Mouse (Mus musculus) liver, embryonic 12.5 days (tissue): Measurements from ENCODE around the gene Hbq1a. TPM values are rescaled to one million over a fixed set of nuclear protein-coding genes. Genes with fewer than 3 reads are reported as not detected.
A peak's percentile ranks its signal among the peaks of the same experiment; 100 is the strongest.

Source experiments
- ATAC-seq: fragments of 200-750 bp; cut with Nextera tagmentation; 2 replicates; pipeline ENCODE4 v1.8.0; 2017; ENCODE audit warnings: moderate number of reproducible peaks, mild to moderate bottlenecking, moderate library complexity
- H3K27ac ChIP-seq: fragments of 300-500 bp; sonication (generic); 2 replicates; pipeline ENCODE4 v1.5.1; 2016; ENCODE audit warnings: mild to moderate bottlenecking
- H3K27me3 ChIP-seq: fragments of 300-500 bp; sonication (generic); replicated peaks from 2 replicates; pipeline ENCODE4 v1.6.1; 2016; ENCODE audit warnings: mild to moderate bottlenecking, moderate library complexity
- H3K36me3 ChIP-seq: fragments of 300-500 bp; sonication (generic); 2 replicates; pipeline ENCODE4 v1.6.1; 2016; ENCODE audit warnings: mild to moderate bottlenecking, moderate library complexity
- H3K4me1 ChIP-seq: fragments of 300-500 bp; sonication (generic); 2 replicates; pipeline ENCODE4 v1.6.1; 2016
- H3K4me2 ChIP-seq: fragments of 300-500 bp; sonication (generic); 2 replicates; pipeline ENCODE4 v1.6.1; 2016; ENCODE audit warnings: mild to moderate bottlenecking, moderate library complexity
- H3K4me3 ChIP-seq: fragments of 300-500 bp; sonication (generic); 2 replicates; pipeline ENCODE4 v1.5.1; 2016; ENCODE audit warnings: mild to moderate bottlenecking, moderate library complexity
- H3K9ac ChIP-seq: fragments of 300-500 bp; sonication (generic); 2 replicates; pipeline ENCODE4 v1.6.1; 2016; ENCODE audit warnings: mild to moderate bottlenecking, moderate library complexity
- H3K9me3 ChIP-seq: fragments of 300-500 bp; sonication (generic); replicated peaks from 2 replicates; pipeline ENCODE4 v1.6.1; 2016; ENCODE audit warnings: mild to moderate bottlenecking, moderate library complexity
- WGBS: fragments of 180-500 bp; shearing (Covaris S2); methylation state at CpG from one replicate; pipeline ENCODE4 v1.1.7; 2016; ENCODE audit not compliant: insufficient replicate concordance; 5-methylcytosine and 5-hydroxymethylcytosine counted together
- polyA plus RNA-seq: library from polyadenylated mRNA; unstranded; fragments of >200 nt; fragmentation: Nextera tagmentation; extraction: Ambion mirVana; gene quantifications from 2 replicates; pipeline ENCODE4 v1.2.1, GENCODE M21; 2016

Hbq1a gene
- polyA plus RNA-seq, 1 experiment from 2014 or later = 4.2 TPM

DNA sequence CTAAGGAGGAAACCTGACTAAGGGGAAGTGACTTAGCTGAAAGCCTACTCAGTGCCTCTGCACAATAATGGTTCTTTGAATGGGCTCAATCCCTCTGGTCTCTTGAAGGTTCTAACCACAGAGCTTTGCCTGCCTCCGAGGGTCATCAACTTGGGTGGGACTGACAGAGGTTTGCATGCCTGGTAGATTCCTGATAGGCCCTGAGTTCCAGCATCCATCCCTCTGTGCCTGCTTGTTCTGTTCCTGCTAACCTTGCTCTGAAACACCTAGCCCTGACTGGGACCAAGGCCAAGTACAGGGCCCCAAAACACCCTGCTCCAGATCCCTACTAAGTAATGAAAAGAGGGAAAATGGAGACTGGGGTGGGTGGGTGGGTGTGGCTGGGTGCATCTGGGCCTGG, 3.6 kb downstream of the Hbq1a start:
- peaks cover 48% of the 10 kb centered on the region for H3K4me1 ChIP-seq
- H3K4me2 ChIP-seq = no peak overlapping the region
- 56% methylated on average over 1 of the region's 1 CpGs for WGBS
- no peak overlapping the region for H3K9ac ChIP-seq
- H3K4me3 ChIP-seq = no peak overlapping the region
- no peak overlapping the region for H3K27ac ChIP-seq
- H3K36me3 ChIP-seq = peaks cover 41% of the 10 kb centered on the region
- ATAC-seq = no peak
- peaks cover 57% of the 10 kb centered on the region for H3K27me3 ChIP-seq
- no peaks in the 10 kb centered on the region for H3K9me3 ChIP-seq

DNA sequence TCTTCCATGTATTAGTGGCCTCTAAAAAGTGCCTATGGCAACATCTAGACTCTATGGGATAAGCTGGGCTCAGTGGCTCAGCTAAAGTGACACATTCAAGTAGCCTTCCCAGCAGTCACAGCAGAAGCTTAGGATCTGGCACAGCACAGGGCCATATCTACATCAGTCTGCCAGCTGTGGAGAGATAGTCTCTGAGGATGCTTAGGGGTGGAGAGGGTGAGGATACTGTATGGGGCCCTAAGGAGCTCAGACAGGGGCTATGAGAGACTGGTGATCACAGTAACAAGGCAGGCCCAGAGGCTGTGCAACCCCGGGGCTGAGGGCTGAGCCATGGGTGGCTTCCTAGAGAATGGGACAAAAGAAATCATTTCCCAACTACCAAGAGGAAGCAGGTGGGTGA, 7.1 kb downstream of the Hbq1a start:
- Histone ChIP-seq H3K4me3 (no peak overlapping the region), H3K9me3 (no peaks in the 10 kb centered on the region), H3K9ac (peak overlapping the region; percentile 39), H3K36me3 (peaks cover 24% of the 10 kb centered on the region), H3K27ac (peak overlapping the region; percentile 46), H3K4me1 (peaks cover 29% of the 10 kb centered on the region), H3K27me3 (peaks cover 54% of the 10 kb centered on the region), H3K4me2 (peak overlapping the region; percentile 21)
- 64% methylated on average over 1 of the region's 1 CpGs for WGBS
- peak; percentile 82 for ATAC-seq

DNA sequence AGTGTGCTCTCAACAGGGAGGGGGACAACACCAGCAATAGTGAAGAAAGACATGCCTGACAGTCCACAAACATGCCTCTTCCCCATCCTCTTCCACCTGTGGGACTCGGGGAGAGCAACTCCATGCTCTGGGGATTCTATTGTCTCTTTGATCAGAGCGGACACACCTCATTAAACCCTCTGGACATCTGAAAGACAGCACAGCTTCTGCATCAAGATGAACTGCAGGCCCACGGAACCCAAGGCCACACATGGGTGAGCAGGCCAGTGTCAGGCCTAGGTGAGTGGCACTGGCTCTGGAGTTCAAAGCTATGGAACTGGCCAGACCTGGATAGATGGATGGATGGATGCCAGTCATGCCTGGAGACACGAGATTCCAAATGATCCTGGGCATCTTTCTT, 9.6 kb downstream of the Hbq1a start:
- WGBS = 50% methylated on average over 4 of the region's 4 CpGs
- Histone ChIP-seq H3K4me2 (no peak overlapping the region), H3K4me1 (peaks cover 18% of the 10 kb centered on the region), H3K27ac (no peak overlapping the region), H3K27me3 (peaks cover 43% of the 10 kb centered on the region), H3K36me3 (no peaks in the 10 kb centered on the region), H3K4me3 (no peak overlapping the region), H3K9ac (no peak overlapping the region), H3K9me3 (no peaks in the 10 kb centered on the region)
- ATAC-seq = no peak

DNA sequence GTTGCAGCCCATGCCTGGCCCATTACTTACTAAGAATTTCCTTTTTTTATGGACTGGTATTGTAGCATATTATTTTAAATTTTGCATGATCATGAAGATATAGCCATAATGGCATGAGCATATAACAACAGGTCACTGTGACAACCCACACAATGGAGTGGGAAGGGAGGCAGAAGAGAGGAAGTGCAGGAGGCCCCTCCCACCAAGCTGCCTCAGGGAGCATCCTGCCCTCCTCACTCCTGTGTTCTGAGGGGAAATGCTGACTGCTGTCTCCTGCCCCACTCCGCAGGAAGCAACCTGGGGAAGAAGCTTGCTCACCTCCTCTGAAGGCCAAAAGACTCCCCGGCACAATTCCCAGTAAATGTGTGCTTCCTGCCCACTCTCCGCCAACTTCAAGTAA, 10.1 kb downstream of the Hbq1a start:
- H3K4me2 ChIP-seq = no peak overlapping the region
- no peak for ATAC-seq

DNA sequence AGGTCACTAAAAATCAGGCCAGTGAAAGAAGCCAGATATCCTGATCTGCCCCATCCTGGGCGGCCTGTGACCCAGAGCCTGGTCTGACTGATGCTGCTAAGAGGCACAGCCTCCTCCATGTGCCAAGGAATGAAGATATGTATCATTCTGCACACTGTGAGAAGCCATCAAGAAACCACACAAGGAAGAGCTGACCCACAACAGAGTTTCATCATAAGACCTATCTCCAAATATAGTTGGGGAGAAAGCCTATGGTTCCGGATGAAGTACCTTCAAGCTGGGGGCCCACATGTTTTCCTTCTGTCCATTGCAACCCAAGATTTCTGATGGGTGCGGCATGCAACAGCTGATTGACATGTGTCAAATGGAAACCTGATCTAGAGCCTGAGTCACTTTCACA, 16.1 kb downstream of the Hbq1a start:
- 62% methylated on average over 3 of the region's 3 CpGs for WGBS
- no peak for ATAC-seq
- H3K27me3 ChIP-seq = peaks cover 54% of the 10 kb centered on the region
- H3K4me1 ChIP-seq = peaks cover 5% of the 10 kb centered on the region
- H3K4me3 ChIP-seq = no peak overlapping the region
- H3K27ac ChIP-seq = no peak overlapping the region
- H3K36me3 ChIP-seq = no peaks in the 10 kb centered on the region
- no peaks in the 10 kb centered on the region for H3K9me3 ChIP-seq
- no peak overlapping the region for H3K4me2 ChIP-seq
- H3K9ac ChIP-seq = no peak overlapping the region

More for the DNA sequence above, 10.1 kb downstream of the Hbq1a start:
- no peaks in the 10 kb centered on the region for H3K9me3 ChIP-seq
- H3K27me3 ChIP-seq = peaks cover 45% of the 10 kb centered on the region
- H3K9ac ChIP-seq = no peak overlapping the region
- H3K36me3 ChIP-seq = no peaks in the 10 kb centered on the region
- WGBS = 43% methylated on average over 3 of the region's 3 CpGs
- H3K4me3 ChIP-seq = no peak overlapping the region
- H3K27ac ChIP-seq = no peak overlapping the region
- H3K4me1 ChIP-seq = peaks cover 18% of the 10 kb centered on the region

DNA sequence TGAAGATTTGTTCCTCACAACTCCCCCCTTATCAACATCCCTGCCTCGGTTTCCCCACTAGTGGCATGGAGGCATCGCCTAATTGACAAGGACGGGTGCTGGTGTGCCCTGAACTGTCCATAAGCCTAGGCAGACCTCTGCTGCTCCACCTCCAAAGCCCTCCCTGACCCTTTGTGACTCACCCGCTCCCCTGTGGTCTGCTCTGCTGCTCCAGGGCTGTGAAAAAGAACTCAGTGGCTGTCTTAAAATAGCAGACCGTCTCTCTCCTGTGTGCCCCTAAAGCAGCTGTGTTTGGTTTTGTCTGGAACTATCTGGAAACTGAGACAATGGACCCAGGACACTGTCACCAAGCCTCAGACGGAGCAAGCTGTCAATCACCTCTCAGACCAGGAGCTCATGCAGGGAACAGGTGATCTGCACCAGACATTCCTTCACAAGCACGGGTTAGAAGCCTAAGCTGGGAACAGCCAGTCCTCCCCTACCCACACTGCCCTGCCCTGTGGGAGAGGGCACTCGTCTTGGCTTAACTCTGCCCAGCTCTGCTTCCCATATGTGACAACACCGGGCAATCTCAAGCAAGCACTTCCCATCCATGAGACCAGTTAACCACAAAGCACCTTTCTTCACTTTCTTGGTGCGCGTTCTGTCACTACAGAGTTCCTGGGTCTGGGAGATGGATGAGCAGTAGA, 20.8 kb downstream of the Hbq1a start:
- ATAC-seq = peak; percentile 30; the same call in 1 of the 2 replicates
- H3K36me3 ChIP-seq = no peaks in the 10 kb centered on the region
- H3K9ac ChIP-seq = 0 out of 2 replicates have a peak overlapping the region, but pooled peaks have one; percentile 40
- H3K27ac ChIP-seq = peak overlapping the region; percentile 33; the same call in 1 of the 2 replicates
- no peak overlapping the region for H3K4me3 ChIP-seq
- peaks cover 10% of the 10 kb centered on the region for H3K4me1 ChIP-seq
- 61% methylated on average over 11 of the region's 11 CpGs for WGBS
- H3K4me2 ChIP-seq = peak overlapping the region; percentile 8; the same call in 1 of the 2 replicates
- H3K27me3 ChIP-seq = peaks cover 42% of the 10 kb centered on the region
- H3K9me3 ChIP-seq = no peaks in the 10 kb centered on the region

DNA sequence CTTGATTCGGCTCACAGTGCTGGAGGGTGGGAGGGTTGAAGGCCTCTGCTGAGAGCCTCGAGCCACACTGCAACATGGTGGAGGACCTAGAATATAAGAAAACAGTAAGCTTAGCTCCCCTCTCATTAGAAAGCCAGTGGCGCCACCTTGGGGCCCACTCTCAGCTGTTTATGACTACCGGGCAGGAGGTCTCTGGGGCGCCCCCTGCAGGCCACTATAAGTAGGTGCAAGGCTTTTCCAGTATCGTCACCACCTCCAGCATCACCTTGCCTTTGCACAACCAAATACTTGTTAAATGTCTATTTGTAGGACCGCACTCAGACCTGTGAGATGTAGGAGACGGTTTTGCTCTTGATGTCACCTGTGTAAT, 21.3 kb downstream of the Hbq1a start:
- H3K36me3 ChIP-seq = no peaks in the 10 kb centered on the region
- peak overlapping the region; percentile 8; the same call in 1 of the 2 replicates for H3K4me2 ChIP-seq
- peak; percentile 77 for ATAC-seq
- no peak overlapping the region for H3K27ac ChIP-seq
- WGBS = 24% methylated on average over 8 of the region's 8 CpGs
- H3K9me3 ChIP-seq = no peaks in the 10 kb centered on the region
- H3K4me1 ChIP-seq = peaks cover 10% of the 10 kb centered on the region
- H3K27me3 ChIP-seq = peaks cover 36% of the 10 kb centered on the region
- no peak overlapping the region for H3K9ac ChIP-seq
- no peak overlapping the region for H3K4me3 ChIP-seq

DNA sequence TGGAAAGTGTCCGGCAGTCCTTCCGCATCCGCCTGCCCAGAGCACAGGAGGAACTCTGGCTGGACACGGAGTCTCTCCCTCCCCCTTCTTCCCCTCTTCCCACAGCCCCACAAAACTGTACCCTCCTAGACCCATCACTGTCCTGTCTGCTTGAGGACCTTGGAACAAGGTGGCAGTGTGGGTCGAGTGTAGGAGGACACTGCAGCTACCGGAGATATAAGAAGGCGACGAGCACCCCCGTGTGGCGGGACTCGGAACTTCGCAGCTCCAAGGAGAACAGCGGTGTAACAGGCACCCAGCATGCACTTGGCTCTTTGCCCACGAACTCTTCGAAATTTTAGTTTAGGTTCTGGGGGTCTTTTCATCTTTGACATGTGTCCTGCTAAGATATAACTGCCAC, 24.7 kb downstream of the Hbq1a start:
- H3K27me3 ChIP-seq = peaks cover 47% of the 10 kb centered on the region
- peak overlapping the region; percentile 18; the same call in 1 of the 2 replicates for H3K4me3 ChIP-seq
- no peaks in the 10 kb centered on the region for H3K36me3 ChIP-seq
- peaks cover 10% of the 10 kb centered on the region for H3K4me1 ChIP-seq
- H3K9ac ChIP-seq = 0 out of 2 replicates have a peak overlapping the region, but pooled peaks have one; percentile 45
- H3K27ac ChIP-seq = no peak overlapping the region
- peak; percentile 77 for ATAC-seq
- WGBS = 11% methylated on average over 15 of the region's 15 CpGs
- no peaks in the 10 kb centered on the region for H3K9me3 ChIP-seq
- peak overlapping the region; percentile 53 for H3K4me2 ChIP-seq

DNA sequence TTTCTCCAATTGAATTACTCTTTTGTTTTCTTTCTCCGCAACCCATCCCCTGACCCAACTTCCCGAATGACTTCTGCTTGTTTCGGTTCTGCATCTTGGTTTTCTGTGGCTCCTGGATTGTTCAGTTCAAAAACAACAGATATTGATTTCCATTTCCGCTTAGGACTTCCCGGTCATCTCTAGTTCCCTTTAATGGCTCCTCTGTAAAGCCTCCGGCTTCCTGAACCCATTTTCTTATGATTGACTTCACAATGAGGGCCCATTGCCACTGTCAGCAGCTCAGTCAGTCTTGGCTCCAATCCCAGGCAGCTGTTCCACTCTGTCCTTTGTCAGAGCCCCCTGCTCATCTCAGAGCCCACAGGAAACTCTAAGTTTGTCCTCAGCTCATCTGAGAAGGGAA, 31.2 kb downstream of the Hbq1a start:
- no peaks in the 10 kb centered on the region for H3K36me3 ChIP-seq
- H3K9ac ChIP-seq = no peak overlapping the region
- whole genome bisulfite sequencing = 41% methylated on average over 6 of the region's 6 CpGs
- peaks cover 23% of the 10 kb centered on the region for H3K27me3 ChIP-seq
- no peak for ATAC-seq
- H3K27ac ChIP-seq = no peak overlapping the region
- no peak overlapping the region for H3K4me3 ChIP-seq
- no peak overlapping the region for H3K4me2 ChIP-seq
- H3K9me3 ChIP-seq = peaks cover 3% of the 10 kb centered on the region; the same call in 1 of the 2 replicates
- H3K4me1 ChIP-seq = peaks cover 4% of the 10 kb centered on the region; the same call in 1 of the 2 replicates

DNA sequence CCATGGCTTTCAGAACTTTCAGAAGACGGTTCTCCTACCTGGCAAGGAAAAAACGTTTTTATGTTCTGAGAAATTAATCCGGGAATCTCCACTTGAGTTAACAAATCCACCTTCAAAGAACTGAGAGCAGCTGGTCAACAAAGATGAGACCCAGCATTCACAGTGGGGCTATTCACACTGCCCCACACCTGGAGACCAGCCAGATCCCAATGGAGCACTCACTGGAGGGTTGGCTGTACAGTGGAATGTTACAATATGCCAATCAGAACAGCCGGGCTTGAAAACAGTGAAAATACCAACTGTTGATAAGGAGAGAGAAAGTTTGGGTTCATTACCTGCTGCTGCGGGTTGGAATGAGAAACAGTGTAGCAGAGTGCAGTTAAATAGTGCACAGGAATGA, 32.0 kb downstream of the Hbq1a start:
- H3K9ac ChIP-seq = no peak overlapping the region
- peaks cover 4% of the 10 kb centered on the region; the same call in 1 of the 2 replicates for H3K4me1 ChIP-seq
- H3K27ac ChIP-seq = no peak overlapping the region
- no peak for ATAC-seq
- H3K4me3 ChIP-seq = no peak overlapping the region
- WGBS = 52% methylated on average over 5 of the region's 5 CpGs
- no peak overlapping the region for H3K4me2 ChIP-seq
- H3K36me3 ChIP-seq = no peaks in the 10 kb centered on the region
- H3K9me3 ChIP-seq = peaks cover 3% of the 10 kb centered on the region; the same call in 1 of the 2 replicates
- peaks cover 18% of the 10 kb centered on the region for H3K27me3 ChIP-seq

DNA sequence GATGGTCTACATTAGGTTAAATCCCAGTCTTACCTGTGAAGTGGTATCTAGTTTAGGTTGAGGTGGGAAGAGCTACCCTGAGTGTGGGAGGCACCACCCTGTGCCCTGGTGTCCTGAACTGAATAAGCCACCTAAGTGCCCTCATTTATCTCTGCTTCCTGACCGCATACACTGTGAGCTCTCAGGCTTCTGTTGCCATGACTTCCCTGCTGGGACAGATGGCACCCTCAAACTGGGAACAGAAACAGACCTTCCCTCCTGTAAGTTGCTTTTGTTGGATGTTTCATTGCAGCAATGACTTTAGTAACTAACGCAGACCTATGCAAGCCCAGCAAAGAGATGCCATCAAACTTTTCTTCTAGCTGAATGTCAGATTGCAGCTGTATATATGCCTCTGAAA, 33.4 kb downstream of the Hbq1a start:
- 58% methylated on average over 2 of the region's 2 CpGs for WGBS
- Histone ChIP-seq H3K9ac (no peak overlapping the region), H3K27ac (no peak overlapping the region), H3K4me2 (no peak overlapping the region), H3K4me1 (peaks cover 4% of the 10 kb centered on the region; the same call in 1 of the 2 replicates), H3K36me3 (no peaks in the 10 kb centered on the region), H3K9me3 (peaks cover 3% of the 10 kb centered on the region; the same call in 1 of the 2 replicates), H3K27me3 (peaks cover 5% of the 10 kb centered on the region), H3K4me3 (no peak overlapping the region)
- ATAC-seq = no peak

DNA sequence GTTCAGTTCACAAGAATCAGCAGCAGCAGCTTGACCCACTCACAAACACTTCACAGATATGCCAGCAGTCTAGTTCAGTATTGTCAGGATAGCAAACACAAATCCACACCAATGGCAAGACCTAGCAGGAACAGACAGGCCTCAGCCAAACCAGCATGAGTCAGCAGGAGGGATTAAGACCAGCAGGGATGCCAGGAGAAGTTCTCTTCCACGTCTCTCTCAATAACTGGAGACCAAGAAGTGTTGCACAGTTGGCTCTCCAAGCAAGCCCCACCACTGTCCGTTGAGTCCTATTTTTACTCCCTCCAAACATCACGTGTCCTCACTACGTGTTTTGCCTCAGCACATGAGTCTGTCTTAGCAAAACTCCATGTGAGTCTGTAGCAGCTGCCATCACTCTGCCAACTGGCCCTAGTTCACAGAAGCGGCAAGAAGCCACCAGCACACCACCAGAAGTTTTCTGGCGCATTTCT, 36.6 kb downstream of the Hbq1a start:
- Histone ChIP-seq H3K27ac (no peak overlapping the region), H3K36me3 (no peaks in the 10 kb centered on the region), H3K4me3 (no peak overlapping the region), H3K27me3 (peaks cover 24% of the 10 kb centered on the region; the same call in 1 of the 2 replicates), H3K9ac (no peak overlapping the region), H3K9me3 (peaks cover 3% of the 10 kb centered on the region; the same call in 1 of the 2 replicates), H3K4me1 (no peaks in the 10 kb centered on the region), H3K4me2 (no peak overlapping the region)
- no peak for ATAC-seq
- WGBS = 78% methylated on average over 6 of the region's 6 CpGs
